Mouse (Mus musculus) naive thymus-derived CD4-positive, alpha-beta T cell, adult 2 months (primary cell): ENCODE measurements around the gene Olig1.

ENCODE experiments used
- DNase-seq: peaks from one replicate; pipeline ENCODE4 v3.0.0-alpha.2; 2011; ENCODE audit warnings: low read depth

The Olig1 gene

GRCm38 (mm10) chr16:91269468-91270211 lies at the start of gene Olig1:
Olig1 (plus strand) TSS chr16:91269772.
- DNase-seq: no peak

GRCm38 (mm10) chr16:91222171-91222642 lies 47.4 kb upstream of the Olig1 start:
- DNase-seq: no peak

DNA sequence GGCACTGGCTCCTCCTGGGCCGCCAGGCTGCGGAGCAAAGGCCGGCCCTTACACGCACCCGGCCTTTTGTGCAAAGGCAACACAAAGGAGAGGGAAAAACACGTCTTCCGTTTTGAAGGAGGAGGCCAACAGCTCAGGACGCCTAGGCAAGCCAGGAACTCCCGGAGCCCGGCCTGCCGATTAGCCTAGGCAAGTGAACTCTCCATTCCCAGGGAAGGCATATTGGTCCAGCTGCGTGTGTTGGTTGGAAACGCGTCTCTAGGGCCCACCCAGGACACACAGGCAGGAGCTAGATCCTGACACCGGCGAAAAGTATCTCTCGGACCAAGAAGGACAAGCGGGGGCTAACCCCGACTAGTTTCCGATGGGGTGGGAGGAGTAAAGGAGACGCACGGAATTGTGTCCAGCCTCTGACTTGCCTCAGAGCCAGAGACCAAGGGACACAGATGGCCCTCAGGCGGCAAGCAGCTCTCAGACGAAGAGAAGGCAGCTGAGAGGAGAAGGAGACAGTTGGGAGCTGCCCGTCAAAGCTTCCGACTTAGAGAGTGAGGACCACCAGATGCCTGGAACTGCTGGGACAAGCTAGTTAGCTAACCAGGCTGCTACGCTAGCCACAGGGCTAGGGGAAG lies 46.8 kb upstream of the Olig1 start:
- no peak for DNase-seq

GRCm38 (mm10) chr16:91223327-91224067 lies 46.1 kb upstream of the Olig1 start:
- DNase-seq: no peak

DNA sequence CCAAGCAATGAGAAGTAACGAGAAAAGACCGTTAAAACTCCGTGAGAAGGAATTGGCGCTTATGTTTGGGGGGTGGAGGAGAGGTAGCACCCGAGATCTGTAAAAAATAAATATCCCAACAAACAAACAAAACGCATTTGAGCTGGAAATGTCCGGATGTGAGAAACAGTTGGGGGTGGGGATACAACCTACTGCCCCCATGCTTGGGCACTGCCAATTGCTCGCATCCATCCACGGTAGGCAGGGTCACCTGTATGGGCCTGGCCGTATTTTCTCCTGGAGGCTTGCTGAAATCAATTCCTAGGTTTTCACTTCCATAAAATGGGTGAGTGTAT lies 45.5 kb upstream of the Olig1 start:
- no peak for DNase-seq

- no peak for DNase-seq
Measured at GRCm38 (mm10) chr16:91224481-91225232, 44.9 kb upstream of the Olig1 start.

DNA sequence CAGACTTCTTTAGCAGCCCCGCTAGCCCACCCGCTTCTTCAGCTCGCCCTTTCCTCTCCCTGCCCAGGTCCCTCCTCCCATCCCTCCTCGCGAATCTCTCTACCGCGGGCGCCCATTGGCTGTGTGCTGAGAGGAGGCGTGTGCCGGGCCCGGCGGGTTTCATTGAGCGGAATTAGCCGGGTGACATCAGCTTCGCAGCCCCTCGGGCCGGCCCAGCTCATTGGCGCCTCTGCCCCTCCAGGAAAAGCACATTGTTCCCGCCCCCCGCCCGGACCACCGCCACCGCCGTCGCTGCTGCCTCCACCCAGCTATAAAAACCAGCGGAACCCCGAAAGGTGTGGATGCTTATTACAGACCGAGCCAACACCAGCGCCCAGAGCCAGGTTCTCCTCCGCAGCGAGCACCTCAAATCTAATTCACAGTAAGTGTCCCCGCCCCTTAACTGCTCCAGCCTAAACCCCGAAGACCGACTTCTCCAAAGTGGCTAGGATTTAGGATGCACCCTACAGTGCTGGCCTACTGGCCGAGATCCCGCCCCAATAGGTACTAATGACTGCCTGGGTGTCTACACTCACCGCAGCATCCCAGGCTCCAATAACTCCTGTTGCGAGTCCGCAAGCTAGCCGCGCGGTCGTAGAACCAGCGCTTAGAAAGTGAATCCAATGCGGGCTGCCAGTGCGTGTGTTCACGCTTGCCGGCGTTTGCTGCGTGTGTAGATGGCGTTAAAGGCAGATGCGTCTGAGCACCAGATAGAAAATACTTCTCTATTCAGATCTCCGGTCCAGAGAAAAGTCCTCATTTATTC lies 44.1 kb upstream of the Olig1 start, which contains the start of gene Olig2:
Gene Olig2, plus strand, starts transcription at position 225 of the 805 bp plus-strand sequence.
- no peak for DNase-seq

DNA sequence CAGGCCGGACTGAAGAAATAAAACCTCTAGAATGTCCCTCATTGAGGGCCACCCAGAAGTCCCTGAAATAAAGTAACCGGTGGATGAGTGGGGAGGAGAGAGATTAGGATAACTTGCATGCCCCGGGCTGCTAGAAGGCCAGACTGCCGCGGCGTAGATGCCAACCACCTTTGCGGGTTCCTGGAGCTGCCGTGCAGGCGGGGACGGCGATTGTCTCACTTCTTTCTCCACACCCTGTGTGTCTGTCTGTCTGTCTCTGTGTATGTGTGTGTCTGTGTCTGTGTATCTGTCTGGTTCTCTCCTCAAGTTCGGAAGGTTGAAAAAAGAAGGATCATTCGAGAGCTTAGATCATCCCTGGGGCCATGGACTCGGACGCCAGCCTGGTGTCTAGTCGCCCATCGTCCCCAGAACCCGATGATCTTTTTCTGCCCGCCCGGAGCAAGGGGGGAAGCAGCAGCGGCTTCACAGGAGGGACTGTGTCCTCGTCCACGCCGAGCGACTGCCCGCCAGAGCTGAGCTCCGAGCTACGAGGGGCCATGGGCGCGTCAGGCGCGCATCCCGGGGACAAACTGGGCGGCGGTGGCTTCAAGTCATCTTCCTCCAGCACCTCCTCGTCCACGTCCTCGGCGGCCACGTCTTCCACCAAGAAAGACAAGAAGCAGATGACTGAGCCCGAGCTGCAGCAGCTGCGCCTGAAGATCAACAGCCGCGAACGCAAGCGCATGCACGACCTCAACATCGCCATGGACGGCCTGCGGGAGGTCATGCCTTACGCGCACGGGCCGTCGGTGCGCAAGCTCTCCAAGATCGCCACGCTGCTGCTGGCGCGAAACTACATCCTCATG lies 43.3 kb upstream of the Olig1 start:
- no peak for DNase-seq

DNA sequence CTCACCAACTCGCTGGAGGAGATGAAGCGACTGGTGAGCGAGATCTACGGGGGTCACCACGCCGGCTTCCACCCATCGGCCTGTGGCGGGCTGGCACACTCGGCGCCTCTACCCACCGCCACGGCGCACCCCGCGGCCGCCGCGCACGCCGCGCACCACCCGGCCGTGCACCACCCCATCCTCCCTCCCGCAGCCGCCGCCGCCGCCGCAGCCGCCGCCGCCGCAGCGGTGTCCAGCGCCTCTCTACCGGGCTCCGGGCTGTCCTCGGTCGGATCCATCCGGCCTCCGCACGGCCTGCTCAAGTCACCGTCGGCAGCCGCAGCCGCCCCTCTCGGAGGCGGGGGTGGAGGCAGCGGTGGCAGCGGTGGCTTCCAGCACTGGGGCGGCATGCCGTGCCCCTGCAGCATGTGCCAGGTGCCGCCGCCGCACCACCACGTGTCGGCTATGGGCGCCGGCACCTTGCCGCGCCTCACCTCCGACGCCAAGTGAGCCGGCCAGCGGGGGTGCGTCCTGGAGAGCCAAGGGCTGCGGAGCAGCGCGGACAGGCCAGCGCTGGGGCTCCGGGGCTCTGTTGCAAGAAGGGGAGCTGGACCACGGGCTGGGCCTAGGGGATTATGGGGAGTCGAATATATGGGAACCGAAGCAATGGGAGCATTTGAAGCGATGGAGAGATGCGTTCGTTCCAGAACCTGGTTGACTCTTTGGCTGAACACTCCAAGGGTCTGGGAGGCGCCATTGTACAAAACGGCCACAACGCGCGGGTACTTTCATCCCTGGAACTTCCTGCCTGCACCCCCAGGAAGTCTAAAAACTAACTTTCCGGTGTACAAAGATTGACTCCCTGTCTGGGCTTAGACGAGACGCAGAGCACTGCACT lies 42.5 kb upstream of the Olig1 start:
- DNase-seq: no peak

DNA sequence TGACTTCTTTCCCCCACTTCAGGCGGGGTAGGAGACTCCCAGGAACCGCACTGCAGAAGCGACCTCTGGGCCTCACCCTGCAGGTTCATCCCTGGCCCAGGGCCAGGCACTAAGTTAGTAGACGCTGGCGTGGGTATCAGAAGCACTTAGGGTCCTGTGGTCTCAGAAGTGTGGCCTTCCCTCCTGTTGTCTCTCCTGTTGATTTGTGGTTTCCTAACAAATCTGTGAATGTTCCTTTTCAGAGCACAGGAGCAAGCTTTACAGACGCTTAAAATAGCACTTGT lies 41.9 kb upstream of the Olig1 start:
- no peak for DNase-seq

GRCm38 (mm10) chr16:91228238-91229071 lies 41.1 kb upstream of the Olig1 start:
- no peak for DNase-seq

GRCm38 (mm10) chr16:91229072-91229348 lies 40.6 kb upstream of the Olig1 start:
- no peak for DNase-seq

- DNase-seq: no peak
Measured at GRCm38 (mm10) chr16:91229643-91230042, 39.9 kb upstream of the Olig1 start.

GRCm38 (mm10) chr16:91231781-91232469 lies 37.6 kb upstream of the Olig1 start:
- DNase-seq: no peak

DNA sequence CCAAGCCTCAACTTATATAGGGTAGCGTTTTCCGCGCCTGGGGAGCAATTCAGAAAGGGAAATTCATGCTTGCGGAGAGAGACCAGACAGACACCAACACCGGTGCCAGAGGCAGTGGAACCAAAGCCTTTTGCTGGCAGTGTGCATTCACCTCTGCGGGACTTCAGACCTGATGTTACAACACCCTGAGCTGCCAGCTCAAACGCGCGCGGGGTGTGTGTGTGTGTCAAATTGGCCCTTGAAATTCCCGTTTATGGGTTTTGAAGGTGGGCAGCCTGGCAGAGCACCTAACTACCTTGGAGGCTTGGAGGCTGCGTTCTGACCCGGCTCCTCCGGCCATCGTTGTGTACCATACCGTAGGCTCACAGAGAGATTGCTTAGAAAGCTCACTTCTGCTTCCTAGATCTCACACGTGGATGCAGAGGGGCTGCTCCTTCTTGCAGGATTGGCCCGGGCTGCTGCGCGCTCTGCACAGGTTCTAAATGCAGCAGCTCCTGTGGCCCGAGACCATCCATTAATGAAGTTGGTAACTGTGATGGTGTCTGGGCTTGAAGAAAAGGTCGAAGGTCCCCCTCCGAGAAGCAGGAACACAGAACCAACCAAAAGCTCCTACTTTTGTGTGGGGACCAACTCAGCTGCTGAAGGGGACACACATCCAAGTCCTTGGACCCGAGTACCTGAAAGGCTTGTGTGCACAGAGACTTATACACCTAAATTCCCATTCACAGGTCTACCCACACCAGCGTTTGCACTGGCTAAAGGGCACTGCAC lies 36.9 kb upstream of the Olig1 start:
- DNase-seq: no peak

DNA sequence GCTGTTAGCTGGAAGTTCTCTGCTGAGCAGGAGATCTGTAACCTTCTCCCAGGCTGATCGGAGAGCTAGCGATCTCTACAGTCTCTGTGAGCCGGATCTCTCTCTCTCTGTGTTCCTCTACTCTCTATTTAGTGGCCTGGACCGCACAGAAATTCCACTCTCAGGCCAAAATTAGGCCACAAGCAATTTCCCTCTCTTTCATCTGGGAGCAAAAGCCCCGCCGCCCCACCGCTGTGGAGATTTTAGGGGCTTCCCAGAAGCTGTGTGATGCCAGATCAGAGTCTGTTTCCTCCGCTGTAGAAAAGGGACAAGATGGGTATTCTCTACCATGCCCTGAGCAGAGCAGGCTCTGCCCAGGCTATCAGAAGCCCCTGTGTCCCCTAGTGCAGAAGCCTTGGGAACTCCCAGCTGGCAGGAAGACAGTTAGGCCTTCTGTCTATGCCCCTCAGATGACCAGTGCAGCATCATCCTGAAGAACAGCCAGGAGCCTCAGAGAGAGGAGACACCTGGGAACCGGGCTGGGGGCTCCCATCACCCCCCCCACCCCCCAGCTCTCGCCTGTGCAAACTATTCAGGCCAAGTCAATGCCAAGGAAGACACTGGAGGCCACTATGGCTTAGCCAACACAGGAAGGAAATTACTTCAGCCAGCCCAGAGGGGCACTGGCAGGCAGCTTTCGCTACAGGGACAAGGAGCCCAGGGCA lies 36.2 kb upstream of the Olig1 start:
- no peak for DNase-seq

DNA sequence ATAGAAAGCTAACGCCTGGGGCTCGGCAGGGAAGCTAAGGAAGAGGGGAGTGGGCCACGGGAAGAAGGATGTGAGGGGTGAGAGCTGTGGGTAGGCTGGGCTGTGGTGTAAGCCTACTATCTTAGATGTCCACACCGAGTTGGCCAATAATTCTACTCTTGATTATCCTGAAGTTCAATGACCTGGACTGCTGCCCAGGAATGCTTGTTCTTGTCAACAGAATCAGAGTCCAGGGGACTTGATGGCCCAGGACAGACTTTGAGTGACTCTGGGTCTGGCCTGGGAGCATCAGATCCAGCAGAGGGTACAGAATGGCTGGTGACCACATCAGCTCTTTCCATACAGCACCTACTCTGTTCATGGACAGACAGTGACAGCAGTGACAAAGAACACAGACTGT lies 30.5 kb upstream of the Olig1 start:
- DNase-seq: no peak
